Mouse (Mus musculus): Measurements from ENCODE around the gene Hes2. TPM values are rescaled to one million over a fixed set of nuclear protein-coding genes. Genes with fewer than 3 reads are reported as not detected.

The Hes2 gene
- polyA plus RNA-seq, 1 experiment = not detected

DNA sequence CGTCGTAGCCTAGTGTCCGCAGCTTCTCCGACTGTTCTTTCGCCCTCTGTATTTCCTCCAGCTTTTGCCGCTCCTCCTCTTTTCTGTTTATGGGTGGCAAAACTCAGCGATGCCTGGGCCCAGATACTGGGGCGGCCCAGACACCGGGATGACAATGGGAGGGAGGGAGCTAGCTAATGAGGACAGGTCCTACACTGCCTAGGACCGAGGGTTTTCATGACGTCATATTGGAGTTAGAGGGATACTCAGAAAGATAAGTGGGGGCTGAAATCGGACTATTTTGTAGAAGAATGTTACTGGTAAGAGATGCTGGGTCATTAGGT is 37.5 kb upstream of the Hes2 start:
- Histone ChIP-seq H3K4me3 (ENCODE audit: insufficient read depth, low read length) (no peak overlapping the region), H3K27ac (ENCODE audit: insufficient read depth, low read length) (no peak overlapping the region), H3K4me1 (ENCODE audit: control insufficient read depth, insufficient read depth, low read length) (no peaks in the 10 kb centered on the region)
- TF ChIP-seq POLR2A (IDR thresholded peaks at IDR 0.05; ENCODE audit: low read depth, low read length) (no peak), CTCF (IDR thresholded peaks at IDR 0.05; ENCODE audit: borderline replicate concordance, insufficient read depth, low read length) (no peak)

DNA sequence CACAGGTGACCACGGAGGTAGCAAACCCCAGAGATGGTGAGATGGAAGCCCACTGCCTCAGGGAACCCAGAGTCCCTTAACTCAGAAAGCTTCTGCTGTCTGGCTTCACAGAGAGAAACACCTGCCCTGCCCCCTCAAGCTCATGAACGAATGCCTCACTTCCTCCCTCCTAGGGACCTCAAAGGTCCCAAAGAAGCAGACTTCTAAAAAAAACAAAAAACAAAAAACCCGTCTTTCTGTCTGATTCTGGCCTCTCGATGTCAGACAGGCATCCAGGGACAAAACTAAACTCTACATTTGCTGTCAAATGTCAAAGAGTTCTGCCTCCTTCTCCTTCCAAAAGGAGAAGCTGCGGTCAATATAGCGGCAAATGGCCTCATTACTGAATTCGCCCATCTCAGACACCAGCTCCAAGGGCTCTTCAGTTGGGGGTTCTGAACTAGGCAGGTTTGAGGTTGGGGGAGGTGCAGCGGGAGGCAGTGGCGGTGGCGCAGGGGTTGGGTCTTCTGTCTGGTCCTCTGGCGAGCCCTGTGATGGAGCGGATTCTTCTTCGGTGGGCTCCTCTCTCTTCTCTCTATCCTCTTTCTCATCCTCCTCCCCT is 34.2 kb upstream of the Hes2 start:
- Histone ChIP-seq H3K27ac (ENCODE audit: insufficient read depth, low read length) (no peak overlapping the region), H3K4me1 (ENCODE audit: control insufficient read depth, insufficient read depth, low read length) (no peaks in the 10 kb centered on the region), H3K4me3 (ENCODE audit: insufficient read depth, low read length) (no peak overlapping the region)
- TF ChIP-seq POLR2A (IDR thresholded peaks at IDR 0.05; ENCODE audit: low read depth, low read length) = no peak
- TF ChIP-seq CTCF (IDR thresholded peaks at IDR 0.05; ENCODE audit: borderline replicate concordance, insufficient read depth, low read length) = no peak

DNA sequence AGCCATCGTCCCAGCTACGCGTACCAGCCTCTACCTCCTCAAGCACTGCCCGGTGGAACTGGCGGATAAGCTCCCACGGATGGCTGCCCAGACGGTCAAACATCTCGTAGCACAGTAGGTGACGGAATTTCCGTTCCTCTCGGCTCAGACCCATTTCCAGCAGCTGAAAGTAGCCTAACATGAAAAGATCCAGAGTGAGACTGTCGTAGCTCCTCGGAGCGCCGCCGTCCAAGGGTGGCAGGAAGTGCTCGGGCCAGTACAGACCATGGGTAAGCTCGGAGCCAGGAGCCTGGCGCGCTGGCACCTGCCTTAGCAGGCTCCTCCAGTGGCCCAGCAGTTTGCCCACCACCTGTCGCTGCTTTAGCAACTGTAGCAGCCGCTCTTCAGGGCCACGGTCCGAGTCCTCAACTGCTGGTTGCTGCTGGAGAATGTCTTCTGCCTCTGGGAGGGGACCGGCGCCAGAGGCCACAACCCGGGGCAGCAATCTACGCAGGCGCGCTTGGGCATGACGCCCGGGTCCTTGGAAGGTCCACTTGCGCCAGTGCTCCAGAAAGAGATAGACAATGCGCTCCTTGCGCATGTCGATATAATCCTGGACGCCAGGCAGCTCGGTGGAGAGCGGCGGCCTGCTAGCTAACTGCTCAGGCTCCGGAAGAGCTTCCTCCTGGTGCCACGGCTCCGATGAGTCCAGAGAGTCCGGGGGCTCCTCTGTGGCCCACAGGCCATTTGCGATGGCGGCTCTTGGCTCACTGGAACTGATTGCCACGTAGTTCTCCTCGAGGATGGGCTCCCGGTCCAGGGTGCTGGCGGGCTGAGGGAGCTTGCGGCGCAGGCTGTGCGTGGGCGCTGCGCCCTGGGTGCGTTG is 33.3 kb upstream of the Hes2 start:
- H3K27ac ChIP-seq (ENCODE audit: insufficient read depth, low read length) = no peak overlapping the region
- TF ChIP-seq POLR2A (IDR thresholded peaks at IDR 0.05; ENCODE audit: low read depth, low read length) (no peak), CTCF (IDR thresholded peaks at IDR 0.05; ENCODE audit: borderline replicate concordance, insufficient read depth, low read length) (no peak)
- no peak overlapping the region; the same call in 1 of the 2 replicates for H3K4me3 ChIP-seq (ENCODE audit: insufficient read depth, low read length)
- H3K4me1 ChIP-seq (ENCODE audit: control insufficient read depth, insufficient read depth, low read length) = no peaks in the 10 kb centered on the region

DNA sequence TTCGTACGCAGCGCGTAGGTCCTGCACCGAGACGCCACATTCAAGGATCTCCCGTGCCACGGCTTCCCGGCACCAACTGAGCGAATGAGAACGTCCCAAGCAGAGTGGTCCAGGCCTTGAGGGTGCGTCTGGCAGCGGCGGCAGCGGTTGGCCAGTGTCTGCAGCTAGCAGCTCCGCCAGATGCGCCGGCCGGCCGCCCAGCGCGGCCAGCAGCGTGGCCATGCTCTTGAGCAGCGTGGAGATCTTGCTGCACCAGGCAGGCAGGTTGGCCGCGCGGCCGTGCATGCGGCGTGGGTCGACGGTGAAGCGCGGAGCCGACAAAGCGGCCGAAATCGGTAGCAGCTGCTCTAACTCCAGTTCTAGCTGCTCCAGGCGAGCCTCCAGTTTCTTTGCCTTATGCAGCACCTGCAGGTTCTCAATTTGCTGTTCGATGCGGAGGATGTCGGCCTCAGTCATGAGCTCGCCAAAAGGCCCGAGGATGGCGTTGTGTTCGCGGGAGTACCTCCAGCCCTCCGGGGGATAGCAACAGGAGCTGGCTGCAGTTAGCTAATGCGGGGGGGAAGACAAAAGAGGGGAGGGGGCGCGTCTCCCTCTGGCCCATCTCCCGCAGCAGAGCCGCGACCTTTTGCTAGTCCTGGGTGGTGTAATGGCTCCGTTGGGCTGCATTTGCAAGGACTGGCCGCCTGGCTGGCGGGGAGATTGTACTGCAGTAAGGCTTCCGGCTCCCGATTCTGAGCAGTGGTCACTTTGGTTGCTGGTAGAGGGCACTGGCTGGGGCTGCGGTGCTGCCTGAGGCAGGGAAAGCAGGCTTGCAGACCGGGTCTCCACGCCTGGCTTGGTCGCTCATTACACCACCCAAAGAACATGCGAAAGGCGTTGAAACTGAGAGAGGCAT is 32.4 kb upstream of the Hes2 start:
- Histone ChIP-seq H3K4me3 (ENCODE audit: insufficient read depth, low read length) (no peak overlapping the region; the same call in 1 of the 2 replicates), H3K27ac (ENCODE audit: insufficient read depth, low read length) (no peak overlapping the region), H3K4me1 (ENCODE audit: control insufficient read depth, insufficient read depth, low read length) (no peaks in the 10 kb centered on the region)
- TF ChIP-seq CTCF (IDR thresholded peaks at IDR 0.05; ENCODE audit: borderline replicate concordance, insufficient read depth, low read length) (no peak), POLR2A (IDR thresholded peaks at IDR 0.05; ENCODE audit: low read depth, low read length) (no peak)

DNA sequence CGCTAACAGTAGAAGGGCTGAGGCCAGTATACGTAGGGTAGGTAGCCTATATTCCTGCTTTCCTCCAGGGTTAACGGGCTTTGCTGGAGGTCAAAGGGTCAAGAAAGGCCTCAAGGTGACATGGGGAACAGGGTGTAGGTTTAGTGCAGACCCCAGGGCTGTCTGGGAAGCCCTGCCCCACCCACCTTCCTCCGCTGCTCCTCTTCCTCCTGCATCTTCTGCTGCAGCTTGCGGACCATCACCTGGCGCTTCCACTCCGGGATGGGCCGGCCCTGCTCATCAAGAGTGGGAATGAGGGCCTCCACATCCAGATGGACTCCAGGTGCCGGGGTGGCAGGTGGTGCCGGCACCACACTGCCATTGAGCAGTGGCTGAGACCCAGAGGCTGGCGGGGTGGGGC is 30.8 kb upstream of the Hes2 start:
- Histone ChIP-seq H3K4me3 (ENCODE audit: insufficient read depth, low read length) (no peak overlapping the region), H3K4me1 (ENCODE audit: control insufficient read depth, insufficient read depth, low read length) (no peaks in the 10 kb centered on the region), H3K27ac (ENCODE audit: insufficient read depth, low read length) (no peak overlapping the region)
- TF ChIP-seq CTCF (IDR thresholded peaks at IDR 0.05; ENCODE audit: borderline replicate concordance, insufficient read depth, low read length) = no peak
- no peak for TF ChIP-seq POLR2A (IDR thresholded peaks at IDR 0.05; ENCODE audit: low read depth, low read length)

DNA sequence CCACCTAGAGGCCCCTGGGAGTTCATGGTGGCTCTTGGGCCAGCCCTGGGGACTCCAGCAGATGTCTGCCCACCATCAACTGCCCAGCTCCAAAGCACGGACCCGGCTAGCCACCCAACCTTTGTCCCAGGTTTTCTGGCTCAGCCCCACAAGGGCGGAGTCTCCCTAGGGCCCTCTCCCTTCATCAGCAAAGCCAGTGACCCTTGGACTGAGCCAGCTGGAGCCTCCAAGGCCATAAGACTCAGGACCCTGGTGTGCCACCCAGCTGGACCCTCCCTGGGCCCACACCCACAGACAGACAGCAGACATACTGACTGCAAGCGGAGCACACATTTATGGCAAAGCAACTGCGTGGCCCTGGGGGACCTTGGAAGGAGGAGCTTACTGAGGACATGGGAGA is 29.9 kb upstream of the Hes2 start:
- H3K27ac ChIP-seq (ENCODE audit: insufficient read depth, low read length) = no peak overlapping the region
- no peak overlapping the region for H3K4me3 ChIP-seq (ENCODE audit: insufficient read depth, low read length)
- no peak for TF ChIP-seq CTCF (IDR thresholded peaks at IDR 0.05; ENCODE audit: borderline replicate concordance, insufficient read depth, low read length)
- no peak for TF ChIP-seq POLR2A (IDR thresholded peaks at IDR 0.05; ENCODE audit: low read depth, low read length)
- no peaks in the 10 kb centered on the region for H3K4me1 ChIP-seq (ENCODE audit: control insufficient read depth, insufficient read depth, low read length)

DNA sequence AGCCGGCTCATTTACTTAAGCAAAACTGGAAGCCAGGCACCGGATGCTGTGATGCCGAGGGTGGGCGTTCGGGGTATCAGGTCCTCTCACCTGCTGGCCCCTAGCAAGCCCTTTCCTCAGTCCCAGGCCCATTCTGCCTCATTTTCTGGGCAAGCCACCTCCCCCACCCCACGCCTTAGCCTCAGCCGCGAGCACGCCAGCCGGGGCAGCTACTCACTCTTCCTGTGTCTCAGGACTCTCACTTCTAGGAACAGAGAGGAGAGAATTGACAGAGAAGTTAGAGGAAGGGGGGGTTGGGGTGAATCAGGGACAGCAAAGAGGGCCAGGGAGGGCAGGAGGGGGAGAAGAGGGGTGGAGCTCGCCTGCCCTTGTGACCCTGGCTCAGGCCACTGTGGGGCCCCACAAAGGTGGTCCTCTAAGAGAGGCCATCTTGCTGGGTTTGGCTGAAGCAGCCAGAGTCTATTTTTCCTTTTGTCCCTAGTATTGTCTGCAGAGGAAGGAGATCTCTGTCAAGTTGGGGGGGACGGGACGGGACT is 29.2 kb upstream of the Hes2 start:
- Histone ChIP-seq H3K27ac (ENCODE audit: insufficient read depth, low read length) (no peak overlapping the region), H3K4me3 (ENCODE audit: insufficient read depth, low read length) (no peak overlapping the region), H3K4me1 (ENCODE audit: control insufficient read depth, insufficient read depth, low read length) (no peaks in the 10 kb centered on the region)
- TF ChIP-seq CTCF (IDR thresholded peaks at IDR 0.05; ENCODE audit: borderline replicate concordance, insufficient read depth, low read length) = no peak
- no peak for TF ChIP-seq POLR2A (IDR thresholded peaks at IDR 0.05; ENCODE audit: low read depth, low read length)

DNA sequence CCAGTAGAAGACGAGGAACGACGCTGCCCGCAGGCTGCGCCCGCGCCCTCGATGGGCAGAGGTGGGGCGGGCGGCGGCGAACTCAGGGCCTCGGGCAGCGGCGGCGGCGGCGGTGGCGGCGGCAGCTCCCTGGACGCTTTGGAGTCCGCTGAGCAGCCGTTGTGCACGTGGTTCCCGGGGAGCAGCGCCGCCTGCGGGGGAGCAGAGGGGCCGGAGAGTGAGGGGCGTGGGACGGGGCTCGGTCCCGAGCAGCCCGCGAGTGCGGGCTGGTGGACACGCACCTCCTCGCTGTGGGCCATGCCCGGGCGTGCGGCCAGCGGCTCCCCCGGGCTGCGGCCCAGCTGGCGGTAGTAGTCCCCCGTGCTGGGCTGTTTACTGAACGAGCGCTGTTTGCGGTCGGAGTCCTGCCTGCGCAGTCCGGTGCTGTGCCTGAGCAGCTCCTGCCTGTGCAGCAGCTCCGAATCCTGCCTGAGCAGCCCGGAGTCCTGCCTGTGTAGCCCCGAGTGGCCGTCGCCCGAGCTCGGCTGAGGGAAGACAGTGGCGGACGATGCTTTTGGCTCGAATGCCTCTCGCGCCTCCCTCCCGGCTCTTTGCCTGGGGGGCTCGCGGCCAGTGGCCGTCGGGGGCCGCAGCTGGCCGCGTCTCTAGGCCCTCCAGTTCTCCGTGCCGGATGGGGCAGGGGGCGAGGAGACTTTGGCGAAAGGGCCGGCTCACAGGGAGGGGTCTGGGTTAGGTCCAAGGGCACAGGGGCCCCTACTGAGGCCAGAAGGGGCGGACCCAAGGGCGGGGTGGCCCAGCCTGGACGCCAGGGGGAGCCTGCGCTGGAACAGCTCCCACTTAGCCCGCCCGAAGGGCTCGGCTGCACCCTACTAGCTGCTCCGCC is 27.7 kb upstream of the Hes2 start:
- Histone ChIP-seq H3K4me3 (ENCODE audit: insufficient read depth, low read length) (peak overlapping the region; percentile 9), H3K4me1 (ENCODE audit: control insufficient read depth, insufficient read depth, low read length) (no peaks in the 10 kb centered on the region), H3K27ac (ENCODE audit: insufficient read depth, low read length) (no peak overlapping the region)
- TF ChIP-seq POLR2A (IDR thresholded peaks at IDR 0.05; ENCODE audit: low read depth, low read length) = no peak
- 0 out of 2 replicates have a peak, but pooled peaks have one; percentile 8 for TF ChIP-seq CTCF (IDR thresholded peaks at IDR 0.05; ENCODE audit: borderline replicate concordance, insufficient read depth, low read length)
